Mouse (Mus musculus): ENCODE results near the gene Grin1. TPM values are rescaled to one million over a fixed set of nuclear protein-coding genes. Genes with fewer than 3 reads are reported as not detected.
A peak's percentile ranks its signal among the peaks of the same experiment; 100 is the strongest.

Gene Grin1
- total RNA-seq, 2 experiments from 2014 or later: not detected

DNA sequence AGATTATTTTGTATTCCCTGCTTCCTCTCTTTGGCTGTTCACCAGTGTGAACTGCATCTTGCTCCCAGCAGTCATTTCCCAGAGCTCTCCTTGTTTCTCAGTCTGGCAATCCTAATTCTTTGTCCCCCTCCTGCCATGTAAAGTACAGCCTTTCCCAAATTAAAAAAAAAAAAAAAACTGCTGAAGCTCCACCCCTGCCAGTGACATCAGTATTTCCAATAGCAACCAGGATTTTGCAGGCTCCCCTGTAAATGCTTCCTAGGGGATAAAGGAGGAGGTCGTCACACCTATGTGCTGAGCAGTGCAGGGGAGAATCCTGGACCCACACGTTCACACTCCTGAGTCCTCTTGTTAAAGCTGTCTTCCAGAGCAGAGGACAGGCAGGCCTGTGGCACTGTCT is 1.1 kb upstream of the Grin1 start:
- DNase-seq: no peak
- intact Hi-C loops (cut with DNase I): no loop called here

DNA sequence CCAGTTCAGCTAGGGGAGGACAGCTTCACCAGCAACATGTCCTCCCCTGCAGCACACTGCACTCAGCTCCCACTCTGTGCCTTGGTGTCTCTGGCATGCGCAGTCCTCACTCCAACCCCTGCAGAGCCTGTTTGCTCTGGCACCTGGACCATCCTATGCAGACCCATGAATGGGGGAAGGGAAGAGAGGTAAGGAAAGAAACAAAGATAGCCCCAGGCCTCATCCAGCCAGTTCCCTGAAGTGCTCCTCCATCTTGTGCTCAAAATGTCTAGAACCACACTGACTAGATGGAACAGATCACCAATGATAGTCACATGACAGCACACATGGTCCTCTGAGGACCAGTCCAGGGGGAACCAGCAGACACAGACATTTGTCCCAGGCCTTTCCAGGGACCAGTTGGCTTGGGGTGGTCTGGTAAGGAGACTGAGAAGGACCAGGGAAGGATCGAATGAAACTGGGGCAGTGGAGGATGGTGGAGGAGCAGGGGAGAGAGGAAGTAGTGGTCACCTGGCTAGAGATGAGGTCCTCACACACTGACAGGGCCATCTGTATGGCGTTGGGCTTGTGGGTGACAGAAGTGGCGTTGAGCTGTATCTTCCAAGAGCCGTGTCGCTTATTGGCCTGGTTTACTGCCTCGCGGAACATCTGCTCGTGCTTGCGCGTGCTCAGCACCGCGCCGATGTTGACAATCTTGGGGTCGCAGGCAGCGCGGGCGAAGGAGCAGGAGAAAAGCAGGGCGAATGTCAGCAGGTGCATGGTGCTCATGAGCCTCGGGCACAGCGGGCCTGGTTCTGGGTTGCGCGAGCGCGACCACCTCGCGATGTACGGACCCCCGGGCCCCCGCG is 644 bp downstream of the Grin1 start:
- DNase-seq: no peak
- intact Hi-C loops (cut with DNase I): no loop called here

DNA sequence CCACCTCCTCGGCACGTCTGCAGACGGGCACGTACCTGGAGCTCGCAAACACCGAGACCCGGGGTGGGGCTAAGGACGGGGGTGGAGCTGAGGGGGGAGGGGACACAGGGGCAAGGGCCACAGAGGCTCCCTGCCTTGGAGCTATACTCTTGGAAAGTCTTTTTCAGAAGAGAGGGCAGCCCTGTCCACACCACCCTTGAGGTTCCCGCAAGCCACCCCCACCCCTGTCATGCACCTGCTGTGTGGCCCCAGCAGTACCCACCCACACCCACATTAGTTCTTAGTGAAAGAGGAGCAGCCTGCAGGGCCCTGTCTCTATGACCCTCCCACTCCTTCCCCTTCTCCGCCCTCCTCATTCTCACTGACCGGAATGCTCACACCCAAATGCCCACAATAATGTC is 7.5 kb downstream of the Grin1 start:
- no peak for DNase-seq

DNA sequence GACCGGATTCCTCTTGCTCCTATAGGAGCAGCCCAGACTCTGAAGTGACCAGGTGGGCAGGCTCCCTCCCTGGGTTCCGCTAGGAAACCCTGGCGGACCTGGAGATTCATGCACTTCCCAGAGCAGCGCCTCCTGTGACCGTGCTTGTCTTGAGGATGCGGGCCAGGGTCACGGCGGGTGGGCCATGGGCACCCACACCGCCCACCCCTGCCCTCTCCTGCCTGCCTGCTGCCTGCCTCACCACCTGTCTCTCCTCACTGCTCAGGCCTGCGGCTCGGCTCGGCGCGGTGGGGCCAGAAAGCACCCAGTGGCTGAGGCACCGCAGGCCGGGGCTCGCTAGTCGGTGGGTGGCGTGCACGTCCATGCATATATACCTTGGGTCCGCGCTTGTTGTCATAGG is 8.0 kb downstream of the Grin1 start:
- no peak for DNase-seq
- intact Hi-C loops (cut with DNase I): no loop called here

More for the DNA sequence above, 7.5 kb downstream of the Grin1 start:
- intact Hi-C loops (cut with DNase I): no loop called here

DNA sequence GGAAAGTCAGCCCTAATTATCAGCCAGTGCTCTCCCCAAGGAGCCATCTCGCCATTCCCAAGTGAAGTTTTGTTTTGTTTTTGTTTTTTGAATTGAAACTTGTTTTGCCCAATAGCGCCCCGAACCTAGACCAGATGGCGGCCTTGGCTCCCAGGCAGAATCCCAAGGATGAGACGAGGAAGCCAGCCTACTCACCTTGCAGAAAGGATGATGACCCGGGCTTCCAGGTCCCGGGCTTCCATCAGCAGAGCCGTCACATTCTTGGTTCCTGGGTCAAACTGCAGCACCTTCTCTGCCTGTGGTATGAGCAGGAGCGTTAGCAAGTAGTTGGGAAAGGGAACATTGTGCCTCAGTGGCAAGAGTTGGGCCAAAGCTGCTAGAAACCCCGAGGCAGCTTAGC is 8.8 kb downstream of the Grin1 start:
- DNase-seq: no peak
- intact Hi-C loops (cut with DNase I): no loop called here

DNA sequence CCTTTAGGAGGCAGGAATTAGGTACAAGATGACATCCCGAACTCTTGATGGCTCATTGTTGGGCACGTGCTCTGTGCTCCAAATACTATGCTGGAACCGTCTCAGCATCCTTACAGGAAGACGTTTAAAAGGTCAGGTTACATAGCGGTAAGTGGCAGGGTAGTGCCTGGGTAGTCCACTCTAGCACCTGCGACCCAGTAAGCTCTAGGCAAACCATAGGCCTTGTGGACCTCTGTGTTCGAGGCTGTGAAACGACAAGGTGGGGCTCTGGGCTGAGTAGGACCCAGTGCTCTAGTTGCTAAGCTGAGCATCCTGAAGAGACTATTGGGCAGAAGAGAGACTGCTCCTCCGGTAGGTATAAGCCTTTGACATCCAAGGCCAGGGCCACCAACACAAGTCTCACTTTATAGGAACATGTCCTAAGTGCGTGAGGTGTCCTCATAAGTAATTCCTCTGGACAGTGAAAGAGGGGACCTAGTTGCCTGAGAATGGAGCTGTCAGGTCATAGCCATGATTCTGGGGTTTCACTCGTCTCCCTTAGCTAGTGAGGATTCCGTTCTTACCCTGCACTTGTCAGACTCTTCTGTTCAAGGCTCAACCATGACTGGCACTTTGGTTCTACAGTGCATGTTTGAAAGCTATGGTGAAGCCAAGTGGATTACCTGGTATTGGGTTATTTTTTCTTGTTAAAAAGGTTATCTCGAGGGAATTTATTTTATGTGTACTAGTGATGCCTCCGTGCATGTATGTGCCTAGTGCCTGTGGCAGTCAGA is 13.2 kb downstream of the Grin1 start:
- intact Hi-C loops (cut with DNase I): no loop called here
- DNase-seq: no peak

DNA sequence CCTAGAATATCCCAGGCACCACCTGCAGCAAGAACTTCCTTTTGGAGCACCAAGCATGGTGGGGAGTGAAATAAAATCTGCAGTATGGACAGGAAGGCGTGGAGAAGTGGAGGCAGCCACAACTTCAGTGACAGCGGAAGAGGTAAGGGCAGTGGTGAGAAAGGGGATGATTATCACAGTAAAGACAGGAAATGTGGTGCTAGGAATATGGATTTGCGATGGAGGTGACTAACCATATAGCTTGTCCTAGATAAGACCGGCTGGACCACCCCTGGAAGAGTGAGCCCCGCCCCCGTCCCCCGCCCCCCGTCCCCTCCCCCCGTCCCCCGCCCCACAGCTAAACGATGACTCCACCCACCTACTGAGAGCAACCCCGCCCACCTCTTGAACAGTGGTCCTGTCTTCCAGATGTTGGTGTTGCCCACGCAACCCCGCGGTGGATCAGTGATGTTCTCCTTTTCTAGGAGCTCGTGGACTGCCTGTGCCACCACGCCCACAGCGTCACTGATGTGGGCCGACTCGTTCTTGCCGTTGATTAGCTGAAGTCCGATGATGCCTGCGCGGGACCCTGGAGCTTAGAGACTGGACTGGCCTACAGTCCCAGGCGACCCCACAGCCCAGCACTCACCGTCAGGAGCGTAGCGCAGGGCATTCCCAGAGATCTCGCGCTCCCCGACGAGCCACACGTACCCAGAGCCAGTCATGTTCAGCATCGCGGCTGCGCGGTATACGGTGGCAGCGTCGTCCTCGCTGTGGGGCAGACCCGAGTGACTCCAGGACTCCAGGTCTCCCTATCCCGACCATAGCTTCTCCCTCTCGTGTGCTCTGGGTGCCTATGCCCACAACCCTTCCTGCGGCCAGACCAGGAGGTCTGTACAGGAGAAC is 14.1 kb downstream of the Grin1 start:
- peak in 1 of 2 experiments; percentile 16 for DNase-seq
- intact Hi-C loops (cut with DNase I): no loop called here

DNA sequence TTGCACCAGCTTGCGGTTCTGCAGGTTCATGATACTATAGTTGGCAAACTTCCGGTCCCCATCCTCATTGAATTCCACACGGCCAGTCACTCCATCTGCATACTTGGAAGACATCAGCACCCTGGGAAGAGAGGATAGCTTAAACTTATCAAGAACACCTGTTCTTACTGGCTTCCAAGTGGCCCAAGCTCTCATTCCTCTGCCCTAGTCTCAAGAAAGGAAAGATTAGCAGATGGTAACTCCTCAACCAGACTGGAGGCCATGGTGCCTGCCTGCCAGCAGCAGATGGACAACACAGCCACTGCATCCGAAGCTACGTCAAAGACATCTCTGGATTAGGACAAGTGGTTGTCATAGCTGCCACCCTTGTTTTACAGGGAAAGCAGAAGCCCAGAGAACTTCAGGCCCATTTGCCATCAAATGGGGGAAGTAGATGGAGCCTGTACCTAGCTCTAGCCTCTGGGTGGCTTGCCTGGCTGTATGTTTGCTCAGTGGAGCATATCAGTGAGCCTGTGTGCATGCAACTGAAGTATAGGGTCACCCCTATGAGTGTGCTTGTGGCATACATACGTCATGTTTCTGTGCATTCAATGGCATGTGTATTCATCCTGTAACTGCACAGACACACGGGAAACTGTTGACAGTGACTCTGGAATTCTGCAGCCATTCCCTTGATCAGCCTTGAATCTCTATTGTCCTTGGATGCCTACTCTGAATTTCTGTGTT is 14.9 kb downstream of the Grin1 start:
- intact Hi-C loops (cut with DNase I): no loop called here
- no peak for DNase-seq

DNA sequence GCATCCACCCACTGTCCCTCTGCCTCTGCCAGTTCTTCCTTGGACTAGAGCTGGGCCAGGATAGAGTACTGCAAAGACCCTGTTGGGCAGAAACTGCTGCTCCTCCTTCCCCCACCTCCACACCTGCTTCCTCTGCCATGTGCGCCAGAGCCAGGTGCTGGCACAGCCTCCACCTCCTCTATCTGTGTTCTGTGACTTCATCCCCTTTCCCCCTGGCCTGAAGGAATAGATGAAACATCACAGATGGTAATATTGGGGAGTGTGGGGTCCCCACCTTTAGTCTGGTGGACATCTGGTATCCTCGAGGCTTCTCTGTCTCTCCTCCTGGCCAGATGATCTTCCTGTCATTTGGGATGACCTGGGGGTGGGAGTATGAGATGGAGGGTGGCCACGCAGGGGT is 15.5 kb downstream of the Grin1 start:
- intact Hi-C loops (cut with DNase I): no loop called here
- no peak for DNase-seq

DNA sequence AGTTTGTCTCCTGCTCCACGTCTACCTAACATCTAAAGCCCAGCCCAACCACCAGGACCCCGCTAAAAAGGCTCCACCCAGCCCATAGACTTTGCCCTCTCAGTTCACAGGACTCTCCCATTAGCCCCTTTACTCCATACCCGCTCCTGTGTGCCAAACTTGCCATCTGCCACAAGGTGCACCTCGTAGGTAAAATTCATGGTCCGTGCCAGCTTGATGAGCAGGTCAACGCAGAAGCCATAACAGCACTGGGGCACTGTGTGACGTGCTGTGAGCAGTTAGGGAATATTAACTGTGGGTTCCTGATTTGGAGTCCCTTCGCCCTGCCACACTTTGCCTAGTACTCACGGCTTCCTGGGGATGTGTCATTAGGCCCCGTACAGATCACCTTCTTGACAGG is 20.9 kb downstream of the Grin1 start:
- DNase-seq: no peak
- intact Hi-C loops (cut with DNase I): no loop called here

DNA sequence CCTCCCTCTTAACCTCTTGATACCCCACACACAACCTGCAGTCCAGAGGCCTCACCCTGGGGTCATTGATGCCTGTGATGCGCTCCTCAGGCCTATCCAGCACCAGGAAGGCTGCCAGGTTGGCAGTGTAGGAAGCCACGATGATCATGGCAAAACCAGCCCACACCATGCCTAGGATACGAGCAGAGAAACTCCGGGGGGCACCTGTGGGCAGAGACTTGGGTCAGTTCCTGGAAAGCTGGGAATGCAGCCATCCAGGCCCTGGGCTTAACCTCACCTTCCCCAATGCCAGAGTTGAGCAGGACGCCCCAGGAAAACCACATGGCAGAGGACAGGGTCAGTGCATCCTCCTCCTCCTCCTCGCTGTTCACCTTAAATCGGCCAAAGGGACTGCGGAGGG is 21.9 kb downstream of the Grin1 start:
- no peak for DNase-seq
- intact Hi-C loops (cut with DNase I): no loop called here

DNA sequence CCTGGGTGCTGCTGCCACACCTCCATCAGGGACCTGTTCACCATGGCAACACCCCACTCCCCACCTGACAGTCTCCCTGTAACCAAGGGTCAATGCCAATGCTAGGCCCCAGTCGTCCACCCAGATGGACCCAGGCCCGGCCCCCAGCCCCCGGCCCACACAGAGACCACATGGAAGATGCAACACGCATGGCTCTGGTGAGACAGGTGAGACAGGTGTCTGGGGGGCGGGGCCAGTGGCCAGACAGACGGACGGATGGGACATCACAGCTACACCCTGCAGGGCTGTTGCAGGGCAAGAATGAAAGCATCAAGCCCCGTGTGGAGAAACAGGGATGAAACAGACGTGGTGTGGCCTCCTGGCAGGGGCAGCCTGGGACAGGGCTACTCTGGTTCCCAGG is 25.3 kb downstream of the Grin1 start:
- intact Hi-C loops (cut with DNase I): loop anchor here (2.0 kb wide), 1 partner anchor 65 kb away; no protein-coding TSS in a partner anchor
- DNase-seq: no peak

DNA sequence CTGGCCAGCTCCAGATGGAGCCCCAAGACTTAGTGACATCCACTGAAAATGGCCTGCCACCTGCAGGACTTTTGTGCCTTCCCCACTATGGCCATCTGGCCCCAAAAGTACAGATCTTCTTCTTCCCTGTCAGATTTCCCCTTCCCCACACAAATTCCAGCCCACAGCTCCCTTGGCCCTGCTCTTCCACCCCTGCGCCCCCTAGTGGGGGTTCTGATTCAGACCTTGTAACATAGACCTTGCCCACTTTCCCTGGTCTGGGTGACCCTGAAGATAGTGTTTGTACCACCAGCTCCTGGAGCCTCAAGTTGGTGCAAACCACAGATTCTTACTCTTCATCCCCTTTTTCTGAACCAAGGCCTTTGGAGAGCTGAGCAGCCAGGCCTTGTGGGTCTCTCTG is 26.1 kb downstream of the Grin1 start:
- intact Hi-C loops (cut with DNase I): loop anchor here (2.0 kb wide), 1 partner anchor 64 kb away; no protein-coding TSS in a partner anchor
- DNase-seq: peak; percentile 86 to 90

DNA sequence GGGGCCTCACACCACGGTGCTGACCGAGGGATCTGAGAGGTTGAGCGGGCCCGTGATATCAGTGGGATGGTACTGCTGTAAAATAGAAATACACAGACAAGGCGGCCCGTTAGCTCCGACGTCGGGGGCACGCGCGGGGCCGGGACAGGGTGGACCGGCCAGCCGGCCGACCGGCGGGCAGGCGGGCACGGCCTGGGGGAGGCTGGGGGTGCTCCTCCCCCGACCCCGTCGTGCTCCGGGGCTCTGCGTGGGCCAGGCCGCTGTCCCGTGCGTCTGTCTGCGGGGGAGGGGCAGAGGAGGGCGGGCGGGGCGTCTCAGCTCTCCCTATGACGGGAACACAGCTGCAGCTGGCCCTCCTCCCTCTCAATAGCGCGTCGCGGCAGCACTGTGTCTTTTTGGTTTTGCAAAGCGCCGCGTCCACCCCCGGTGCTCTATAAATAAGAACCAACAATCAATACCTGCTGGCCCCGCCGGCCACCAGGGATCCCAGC is 26.9 kb downstream of the Grin1 start:
- intact Hi-C loops (cut with DNase I): loop anchor here (2.0 kb wide), 1 partner anchor 63 kb away; no protein-coding TSS in a partner anchor
- peak; percentile 45 to 57 for DNase-seq

DNA sequence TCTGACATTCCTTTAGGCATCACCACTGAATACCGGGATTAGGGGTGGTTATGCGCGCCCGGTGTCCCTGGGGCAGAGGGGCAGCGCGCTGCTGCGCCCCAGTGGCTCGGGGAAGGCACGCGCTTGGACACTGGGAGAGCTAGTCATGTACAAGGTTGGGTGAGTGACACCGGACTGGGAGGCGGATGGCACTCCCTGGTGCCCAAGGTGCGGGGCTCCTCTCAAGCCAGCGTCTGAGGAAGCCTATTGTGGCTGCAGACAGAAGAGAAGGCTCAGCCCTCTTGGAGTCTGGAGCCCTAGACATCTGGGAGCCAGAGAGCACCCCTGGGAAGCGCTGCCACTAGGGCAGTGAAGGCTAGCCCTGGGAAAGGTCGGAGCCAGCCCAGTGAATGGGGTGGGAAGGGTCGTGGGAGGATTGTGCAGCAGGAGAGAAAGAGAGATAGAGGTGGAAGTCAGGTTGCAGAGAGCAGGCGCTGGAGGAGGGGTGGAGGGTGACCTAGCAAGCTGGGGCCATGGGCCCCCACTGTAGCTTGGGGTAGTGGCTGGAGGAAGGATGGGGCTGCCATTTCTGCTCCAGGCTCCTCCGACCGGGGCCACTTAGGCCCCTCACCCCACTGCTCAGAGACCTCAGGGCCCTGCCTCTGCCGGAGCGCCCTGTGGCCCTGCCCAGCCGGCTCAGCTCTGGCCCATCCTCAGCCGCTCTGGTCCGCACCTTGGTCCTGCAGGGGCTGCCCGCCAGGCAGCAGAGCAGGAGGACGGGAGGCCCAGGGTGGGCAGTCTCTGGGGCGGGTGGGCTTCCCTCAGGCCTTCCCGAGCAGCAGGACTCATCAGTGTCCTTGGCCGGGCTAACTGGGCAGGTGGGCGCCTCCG is 27.6 kb downstream of the Grin1 start:
- DNase-seq: no peak
- intact Hi-C loops (cut with DNase I): loop anchor here (2.0 kb wide), 1 partner anchor 63 kb away; no protein-coding TSS in a partner anchor

DNA sequence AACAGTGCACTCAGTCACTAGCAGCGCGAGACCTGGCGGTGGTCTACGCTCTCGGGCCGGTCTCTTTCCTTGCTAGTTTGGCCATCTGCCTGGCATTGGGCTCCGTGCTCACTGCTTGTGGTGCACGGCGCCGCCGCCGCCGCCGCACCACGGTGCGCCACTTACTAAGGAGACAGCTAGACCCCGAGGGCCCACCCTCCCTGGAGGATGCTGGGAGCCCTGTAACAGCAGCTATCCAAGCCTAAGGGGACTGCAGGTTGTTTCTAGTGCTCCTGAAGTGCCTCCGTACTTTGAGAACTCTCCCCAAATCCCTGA is 28.2 kb downstream of the Grin1 start:
- DNase-seq: no peak
- intact Hi-C loops (cut with DNase I): no loop called here

DNA sequence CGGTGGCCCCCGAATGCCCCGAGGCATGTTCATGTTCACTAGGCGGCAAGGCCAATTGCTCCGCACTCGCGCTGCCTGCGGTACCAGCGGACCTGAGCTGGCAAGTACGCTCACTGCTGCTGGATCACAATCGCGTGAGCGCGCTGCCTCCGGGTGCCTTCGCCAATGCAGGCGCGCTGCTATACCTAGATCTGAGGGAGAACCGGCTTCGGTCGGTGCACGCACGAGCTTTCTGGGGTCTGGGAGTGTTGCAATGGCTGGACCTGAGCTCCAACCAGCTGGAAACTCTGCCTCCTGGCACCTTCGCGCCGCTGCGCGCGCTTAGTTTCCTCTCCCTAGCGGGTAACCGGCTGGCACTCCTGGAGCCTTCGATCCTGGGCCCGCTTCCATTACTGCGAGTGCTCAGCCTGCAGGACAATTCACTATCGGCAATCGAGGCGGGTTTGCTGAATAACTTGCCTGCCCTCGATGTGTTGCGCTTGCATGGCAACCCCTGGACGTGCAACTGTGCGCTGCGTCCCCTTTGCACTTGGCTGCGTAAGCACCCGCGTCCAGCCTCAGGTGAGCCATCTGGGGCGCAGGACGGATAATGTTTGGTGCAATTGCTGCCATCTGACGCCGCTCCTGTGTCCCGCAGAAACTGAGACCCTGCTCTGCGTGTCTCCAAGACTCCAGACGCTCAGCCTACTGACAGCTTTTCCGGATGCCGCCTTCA is 28.7 kb downstream of the Grin1 start:
- intact Hi-C loops (cut with DNase I): no loop called here

DNA sequence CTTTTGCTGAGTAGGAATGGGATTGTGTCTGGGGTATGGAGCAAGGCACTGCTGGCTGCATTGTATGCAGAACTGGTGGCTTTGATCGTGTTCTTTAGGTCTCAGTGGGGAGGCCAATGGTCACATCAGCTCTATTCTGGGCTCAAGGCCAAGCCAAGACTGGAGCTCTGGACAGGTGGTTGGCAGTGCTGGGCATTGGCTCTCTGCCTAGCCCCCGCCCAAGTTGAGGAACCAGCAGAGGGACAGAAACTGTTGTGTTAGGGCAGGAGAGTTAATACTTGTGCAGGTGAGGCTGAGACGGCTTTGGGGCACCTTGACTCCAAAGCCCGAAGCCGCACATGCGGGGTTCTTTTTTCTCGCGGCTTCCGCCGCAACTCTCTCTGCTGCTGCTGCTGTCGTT is 29.3 kb downstream of the Grin1 start, which contains the start of gene Lrrc26:
Gene Lrrc26 (plus strand): TSS at position 265 of the 400 bp plus-strand sequence.
- intact Hi-C loops (cut with DNase I): no loop called here
- peak in 1 of 2 experiments; percentile 49 for DNase-seq

More for the DNA sequence above, 28.7 kb downstream of the Grin1 start:
- DNase-seq: no peak

All from heart, postnatal 14 days (tissue).